Mouse (Mus musculus) macrophage (primary cell): ENCODE measurements around the gene Spred2. TPM values are rescaled to one million over a fixed set of nuclear protein-coding genes. Genes with fewer than 3 reads are reported as not detected.

ENCODE experiments used
- H3K27ac ChIP-seq: fragments of 350-480 bp; formaldehyde crosslinking; 2 replicates; pipeline ENCODE4 v1.9.0; 2021
- H3K36me3 ChIP-seq: fragments of 350-480 bp; formaldehyde crosslinking; 2 replicates; pipeline ENCODE4 v1.9.0; 2021; ENCODE audit errors: inconsistent target
- H3K4me3 ChIP-seq: fragments of 350-480 bp; formaldehyde crosslinking; 2 replicates; pipeline ENCODE4 v1.9.0; 2021; ENCODE audit errors: inconsistent target
- H3K79me2 ChIP-seq: fragments of 350-480 bp; formaldehyde crosslinking; 2 replicates; pipeline ENCODE4 v1.9.0; 2021; ENCODE audit errors: inconsistent target
- WGBS: methylation state at CpG from one replicate; pipeline ENCODE4 v1.1.7; 2026; ENCODE audit warnings: inconsistent platforms; ENCODE audit not compliant: missing documents; 5-methylcytosine and 5-hydroxymethylcytosine counted together
- polyA plus RNA-seq: library from polyadenylated mRNA; stranded (reverse); fragments of 250-400 nt; gene quantifications from 3 replicates; pipeline ENCODE4 v1.2.4, GENCODE M21; 2018; ENCODE audit warnings: inconsistent platforms

Gene Spred2
- polyA plus RNA-seq, 1 experiment from 2014 or later = 4.4 TPM

GRCm38 (mm10) chr11:19955069-19955468 is 30.9 kb downstream of the Spred2 start:
- Histone ChIP-seq H3K27ac (no peak overlapping the region), H3K79me2 (peaks cover 96% of the 10 kb centered on the region), H3K36me3 (no peaks in the 10 kb centered on the region), H3K4me3 (no peak overlapping the region)
- 92% methylated on average over 9 of the region's 9 CpGs for WGBS

DNA sequence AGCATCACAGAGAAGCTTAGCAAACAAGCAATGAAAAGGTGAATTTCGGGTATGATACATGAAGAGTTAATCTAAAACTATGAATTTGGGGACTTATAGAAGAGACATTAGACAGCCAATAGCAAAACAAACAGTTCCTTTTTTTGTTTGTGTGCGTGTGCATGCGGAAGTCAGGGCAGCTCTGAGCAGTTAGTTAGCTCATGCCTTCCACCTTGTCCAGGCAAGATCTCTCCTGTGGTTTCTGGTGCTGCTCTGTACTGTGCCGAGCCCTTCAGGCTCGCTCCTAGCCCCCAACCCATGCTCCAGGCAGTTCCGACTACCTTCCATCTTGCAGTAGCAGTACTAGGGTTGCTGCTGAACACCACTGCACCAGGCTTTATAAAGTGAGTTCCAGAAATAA is 31.5 kb downstream of the Spred2 start:
- no peaks in the 10 kb centered on the region for H3K36me3 ChIP-seq
- H3K4me3 ChIP-seq = no peak overlapping the region
- WGBS = 21% methylated on average over 6 of the region's 6 CpGs
- peaks cover 96% of the 10 kb centered on the region for H3K79me2 ChIP-seq
- H3K27ac ChIP-seq = no peak overlapping the region

- H3K36me3 ChIP-seq = no peaks in the 10 kb centered on the region
- H3K27ac ChIP-seq = no peak overlapping the region
- no peak overlapping the region for H3K4me3 ChIP-seq
- WGBS = 95% methylated on average over 3 of the region's 3 CpGs
- H3K79me2 ChIP-seq = peaks cover 96% of the 10 kb centered on the region
Observed at GRCm38 (mm10) chr11:19959006-19959405, 34.8 kb downstream of the Spred2 start.

GRCm38 (mm10) chr11:19959897-19960296 is 35.7 kb downstream of the Spred2 start:
- WGBS = 98% methylated on average over 5 of the region's 5 CpGs
- Histone ChIP-seq H3K79me2 (peaks cover 96% of the 10 kb centered on the region), H3K4me3 (no peak overlapping the region), H3K36me3 (no peaks in the 10 kb centered on the region), H3K27ac (no peak overlapping the region)

DNA sequence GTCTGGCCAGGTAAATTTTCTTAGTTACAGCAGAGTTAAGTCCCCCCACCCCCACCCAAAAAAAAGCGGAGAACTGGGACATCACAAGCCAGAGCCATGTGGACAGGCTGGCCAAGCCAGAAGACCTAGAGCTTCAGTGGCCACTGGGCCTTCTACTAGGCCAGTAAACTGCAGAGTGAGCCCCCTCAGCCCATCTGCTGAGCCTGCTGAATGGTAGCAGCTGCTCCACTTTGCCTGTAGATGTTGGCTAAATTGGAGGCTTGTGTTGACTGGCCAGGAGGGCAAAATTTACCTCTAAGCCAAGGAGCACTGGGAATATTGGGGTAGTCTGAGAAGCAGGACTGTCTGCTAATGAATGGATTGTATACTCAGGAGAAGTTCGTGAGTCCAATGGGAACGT is 36.4 kb downstream of the Spred2 start:
- Histone ChIP-seq H3K79me2 (peaks cover 98% of the 10 kb centered on the region), H3K4me3 (no peak overlapping the region), H3K27ac (no peak overlapping the region), H3K36me3 (no peaks in the 10 kb centered on the region)
- 97% methylated on average over 3 of the region's 3 CpGs for WGBS

DNA sequence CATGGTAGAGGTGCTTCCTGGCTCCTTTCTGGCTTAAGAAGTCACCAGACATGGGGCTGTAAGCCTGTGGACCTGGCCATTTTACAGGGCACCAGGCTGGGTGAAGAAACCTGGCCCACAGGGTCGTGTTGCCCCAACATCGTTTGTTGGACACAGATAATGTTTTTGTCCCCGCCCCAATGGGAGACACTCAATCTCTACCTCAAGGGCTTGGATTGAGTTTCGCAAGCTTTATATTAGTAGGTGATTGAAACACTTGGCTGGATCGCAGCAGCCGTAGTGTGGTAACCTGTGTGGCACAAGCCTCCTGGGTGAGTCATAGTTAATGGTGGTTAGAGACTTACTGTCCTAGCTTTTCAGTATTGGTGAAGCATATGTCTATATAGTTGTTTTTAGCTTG is 36.9 kb downstream of the Spred2 start:
- Histone ChIP-seq H3K4me3 (no peak overlapping the region), H3K27ac (no peak overlapping the region), H3K79me2 (peaks cover 99% of the 10 kb centered on the region), H3K36me3 (no peaks in the 10 kb centered on the region)
- WGBS = 79% methylated on average over 6 of the region's 6 CpGs

GRCm38 (mm10) chr11:19961766-19962365 is 37.7 kb downstream of the Spred2 start:
- H3K79me2 ChIP-seq = peaks cover 99% of the 10 kb centered on the region
- H3K4me3 ChIP-seq = no peak overlapping the region
- H3K36me3 ChIP-seq = no peaks in the 10 kb centered on the region
- 96% methylated on average over 12 of the region's 12 CpGs for WGBS
- no peak overlapping the region for H3K27ac ChIP-seq

- Histone ChIP-seq H3K79me2 (peaks cover 99% of the 10 kb centered on the region), H3K36me3 (no peaks in the 10 kb centered on the region), H3K27ac (no peak overlapping the region), H3K4me3 (no peak overlapping the region)
- WGBS = 61% methylated on average over 5 of the region's 5 CpGs
Observed at GRCm38 (mm10) chr11:19962796-19963195, 38.6 kb downstream of the Spred2 start.

GRCm38 (mm10) chr11:19963717-19964141 is 39.6 kb downstream of the Spred2 start:
- Histone ChIP-seq H3K36me3 (no peaks in the 10 kb centered on the region), H3K79me2 (peaks cover 98% of the 10 kb centered on the region), H3K27ac (no peak overlapping the region), H3K4me3 (no peak overlapping the region)
- WGBS = 29% methylated on average over 12 of the region's 12 CpGs

DNA sequence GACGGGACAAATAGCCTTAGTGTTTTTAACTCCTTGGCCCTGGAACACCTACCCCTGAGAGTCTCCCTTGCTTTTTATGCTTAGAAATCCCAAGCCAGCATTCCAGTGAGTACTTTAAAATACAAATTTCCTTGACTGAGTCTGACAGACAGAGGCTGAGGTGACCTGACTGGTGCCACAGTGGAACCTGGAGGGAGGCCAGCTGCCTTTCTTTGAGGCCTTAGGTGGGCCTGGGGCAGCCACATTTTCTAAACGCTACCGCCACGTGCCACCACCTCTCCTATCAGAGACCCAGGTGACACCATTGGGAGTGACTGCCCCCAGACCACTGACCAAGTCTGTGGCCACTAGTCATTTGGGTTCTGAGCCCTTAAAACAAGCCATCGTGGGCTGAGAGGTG is 40.2 kb downstream of the Spred2 start:
- no peak overlapping the region for H3K27ac ChIP-seq
- WGBS = 95% methylated on average over 5 of the region's 5 CpGs

DNA sequence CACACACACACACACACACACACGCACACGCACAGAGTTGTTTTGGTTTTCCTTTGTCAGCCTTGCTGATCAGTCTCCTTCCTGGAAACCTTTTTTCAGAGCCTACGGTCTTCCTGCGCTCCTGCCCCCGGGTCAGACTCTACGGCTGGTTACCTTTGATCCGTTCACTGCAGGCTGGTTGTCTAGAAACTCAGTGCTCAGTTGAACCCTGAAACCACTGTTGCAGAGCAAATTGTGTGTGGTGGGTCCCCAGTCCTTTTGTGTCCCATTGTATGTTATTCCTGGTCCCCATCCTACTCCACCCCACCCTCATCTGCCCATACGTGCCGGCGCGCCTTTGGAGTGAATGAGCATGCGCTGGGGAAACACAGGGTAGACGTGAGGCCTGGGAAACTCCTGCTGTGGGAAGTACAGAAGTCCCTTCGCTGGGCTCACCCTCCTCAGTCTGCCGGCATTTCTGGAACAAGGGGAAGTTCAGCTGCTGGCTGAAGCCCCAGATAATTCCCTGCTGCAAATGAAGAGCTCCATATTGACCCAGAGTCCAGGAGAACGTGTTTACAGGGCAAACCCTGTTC is 40.9 kb downstream of the Spred2 start:
- 53% methylated on average over 16 of the region's 16 CpGs for WGBS
- peaks cover 98% of the 10 kb centered on the region for H3K79me2 ChIP-seq
- no peak overlapping the region for H3K4me3 ChIP-seq
- H3K27ac ChIP-seq = no peak overlapping the region
- no peaks in the 10 kb centered on the region for H3K36me3 ChIP-seq

More for the DNA sequence above, 40.2 kb downstream of the Spred2 start:
- H3K36me3 ChIP-seq = no peaks in the 10 kb centered on the region
- no peak overlapping the region for H3K4me3 ChIP-seq
- H3K79me2 ChIP-seq = peaks cover 98% of the 10 kb centered on the region

GRCm38 (mm10) chr11:19965664-19966063 is 41.5 kb downstream of the Spred2 start:
- H3K27ac ChIP-seq = no peak overlapping the region
- no peaks in the 10 kb centered on the region for H3K36me3 ChIP-seq
- WGBS = 43% methylated on average over 4 of the region's 4 CpGs
- H3K79me2 ChIP-seq = peaks cover 98% of the 10 kb centered on the region
- no peak overlapping the region for H3K4me3 ChIP-seq

GRCm38 (mm10) chr11:19966294-19966693 is 42.1 kb downstream of the Spred2 start:
- no peak overlapping the region for H3K4me3 ChIP-seq
- H3K79me2 ChIP-seq = peaks cover 98% of the 10 kb centered on the region
- no peak overlapping the region for H3K27ac ChIP-seq
- WGBS = 100% methylated on average over 2 of the region's 2 CpGs
- no peaks in the 10 kb centered on the region for H3K36me3 ChIP-seq

- Histone ChIP-seq H3K27ac (no peak overlapping the region), H3K36me3 (no peaks in the 10 kb centered on the region), H3K4me3 (no peak overlapping the region), H3K79me2 (peaks cover 87% of the 10 kb centered on the region)
- WGBS = 86% methylated on average over 5 of the region's 5 CpGs
Observed at GRCm38 (mm10) chr11:19969584-19969983, 45.4 kb downstream of the Spred2 start.

- WGBS = 71% methylated on average over 4 of the region's 4 CpGs
- Histone ChIP-seq H3K4me3 (no peak overlapping the region), H3K79me2 (peaks cover 87% of the 10 kb centered on the region), H3K36me3 (no peaks in the 10 kb centered on the region), H3K27ac (no peak overlapping the region)
Observed at GRCm38 (mm10) chr11:19971954-19972750, 48.0 kb downstream of the Spred2 start.
